Mouse (Mus musculus) brain, adult 2 months (tissue): ENCODE results near the gene Ninj1.
A peak's percentile ranks its signal among the peaks of the same experiment; 100 is the strongest.

Experiments used
- DNase-seq: peaks from one replicate; pipeline ENCODE4 v3.0.0; 2011; ENCODE audit warnings: low read depth, low spot score

The Ninj1 gene

DNA sequence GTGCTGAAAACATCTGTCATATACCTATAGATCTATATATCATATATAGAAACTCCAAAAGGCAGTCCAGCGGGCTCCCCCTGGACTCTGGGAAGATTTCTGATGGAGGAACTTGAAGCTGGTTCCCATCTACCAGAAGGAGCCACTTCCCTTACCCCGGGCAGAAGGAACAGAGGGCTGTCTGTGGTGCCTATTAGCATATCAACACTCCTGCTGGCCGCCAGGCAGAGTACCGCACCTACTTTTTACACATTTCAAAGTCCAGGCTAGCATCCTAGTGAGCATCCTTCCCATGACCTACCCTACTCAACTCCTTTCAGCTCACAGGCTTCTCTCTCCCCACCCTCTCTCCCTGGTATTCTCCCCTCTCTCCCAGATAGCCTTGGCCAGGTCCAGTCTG is 38.3 kb downstream of the Ninj1 start:
- no peak for DNase-seq

DNA sequence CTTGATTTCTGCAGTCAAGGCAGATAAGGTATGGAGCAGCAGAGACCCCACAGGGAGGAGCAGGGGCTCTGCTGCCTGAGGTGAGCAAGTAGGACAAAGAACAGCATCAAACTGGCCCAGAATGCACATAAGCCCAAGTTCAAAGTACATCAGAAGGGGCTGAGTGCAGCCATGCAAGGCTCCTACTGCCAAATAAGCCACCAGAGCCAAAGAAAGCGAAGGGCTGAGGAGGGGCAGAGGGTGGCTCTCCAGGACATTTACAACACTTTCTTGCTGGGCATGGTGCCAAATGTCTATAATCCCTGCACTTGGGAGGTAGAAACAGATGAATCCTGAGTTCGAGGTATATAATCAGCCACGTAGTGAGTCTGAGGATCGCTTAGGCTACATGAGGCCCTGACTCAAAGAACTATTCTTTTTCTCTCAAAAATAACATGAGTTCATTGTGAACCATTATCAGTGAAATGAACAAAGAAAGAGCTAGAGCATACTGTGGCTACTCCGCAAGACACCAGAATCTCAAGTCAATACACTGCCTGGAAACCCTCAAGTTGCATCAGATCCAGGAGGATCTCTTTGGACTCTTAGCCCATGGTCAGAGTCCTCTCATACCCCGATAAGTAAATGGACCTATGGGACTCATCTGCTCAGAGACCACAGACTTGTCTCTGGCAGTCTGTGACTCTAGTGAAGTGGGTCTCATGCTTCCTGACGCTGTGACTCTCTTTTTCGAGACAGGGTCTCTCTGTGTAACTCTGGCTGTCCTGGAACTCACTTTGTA is 46.7 kb downstream of the Ninj1 start:
- DNase-seq = no peak

DNA sequence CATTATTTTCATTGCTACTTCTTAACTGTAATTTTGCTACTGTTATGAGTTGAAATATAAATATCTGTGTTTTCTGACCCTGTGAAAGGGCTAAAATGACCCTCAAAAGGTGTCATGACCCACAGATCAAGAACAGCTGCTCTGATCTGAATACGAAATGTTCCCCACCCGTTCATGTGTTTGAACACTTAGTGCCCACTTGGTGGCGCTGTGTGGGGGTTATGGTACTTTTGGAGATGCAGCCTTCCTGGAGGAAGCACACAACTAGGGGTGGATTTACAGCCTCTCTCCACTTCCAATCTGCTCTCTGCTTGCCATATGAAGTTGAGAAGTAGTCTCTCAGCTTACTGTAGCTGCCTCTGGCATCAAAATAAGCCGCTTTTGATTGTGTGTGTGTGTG is 47.4 kb downstream of the Ninj1 start:
- DNase-seq = no peak

DNA sequence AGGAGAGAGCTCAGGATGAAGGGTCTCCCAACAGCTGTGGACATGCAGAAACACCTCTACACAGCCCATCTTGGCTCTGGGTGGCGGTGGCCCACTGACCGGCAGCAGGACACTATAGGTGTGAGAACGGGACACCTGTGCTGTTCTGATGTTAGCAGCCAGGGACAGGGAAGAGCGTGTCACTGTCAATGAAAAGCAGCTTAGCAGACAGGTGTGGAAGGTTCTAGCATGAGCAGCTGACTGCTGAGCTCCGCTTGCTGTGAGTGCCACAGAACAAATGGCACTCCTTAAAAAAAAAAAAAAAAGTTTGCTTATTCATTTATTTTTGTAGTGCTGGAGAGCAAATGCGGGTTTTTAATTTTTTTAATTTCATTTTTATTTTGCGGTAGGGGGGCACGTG is 50.3 kb downstream of the Ninj1 start:
- DNase-seq = no peak

- DNase-seq = no peak
Observed at GRCm38 (mm10) chr13:49238737-49239136, 51.5 kb downstream of the Ninj1 start.

- peak; percentile 51 for DNase-seq
Observed at GRCm38 (mm10) chr13:49242321-49243065, 55.2 kb downstream of the Ninj1 start.

- DNase-seq = peak; percentile 12
Observed at GRCm38 (mm10) chr13:49243492-49243891, 56.2 kb downstream of the Ninj1 start.

- no peak for DNase-seq
Observed at GRCm38 (mm10) chr13:49245251-49245650, 58.0 kb downstream of the Ninj1 start.
